Mouse (Mus musculus) forebrain, embryonic 11.5 days (tissue): ENCODE results near the gene Ccdc85c. TPM values are rescaled to one million over a fixed set of nuclear protein-coding genes. Genes with fewer than 3 reads are reported as not detected.

Experiments used
- ATAC-seq: fragments of 200-750 bp; cut with Nextera tagmentation; replicated peaks from 2 replicates; pipeline ENCODE4 v1.8.0; 2017; ENCODE audit warnings: moderate TSS enrichment; ENCODE audit not compliant: low FRiP score
- DNase-seq: peaks from one replicate; pipeline ENCODE4 v3.0.0-alpha.2; 2017; ENCODE audit warnings: low spot score
- H3K27ac ChIP-seq: fragments of 300-500 bp; sonication (generic); 2 replicates; pipeline ENCODE4 v1.5.1; 2014; ENCODE audit warnings: low read depth, low read length
- H3K27me3 ChIP-seq: fragments of 300-500 bp; sonication (generic); 2 replicates; pipeline ENCODE4 v1.6.1; 2014; ENCODE audit warnings: mild to moderate bottlenecking, low read length, mixed read lengths; ENCODE audit not compliant: control insufficient read depth, insufficient read depth
- H3K36me3 ChIP-seq: fragments of 300-500 bp; sonication (generic); 2 replicates; pipeline ENCODE4 v1.6.1; 2014; ENCODE audit warnings: mild to moderate bottlenecking, low read length, moderate library complexity, mixed read lengths; ENCODE audit not compliant: control insufficient read depth, insufficient read depth
- H3K4me1 ChIP-seq: fragments of 300-500 bp; sonication (generic); replicated peaks from 2 replicates; pipeline ENCODE4 v1.6.1; 2014; ENCODE audit warnings: low read length, mixed read lengths; ENCODE audit not compliant: control insufficient read depth, insufficient read depth
- H3K4me2 ChIP-seq: fragments of 300-500 bp; sonication (generic); 2 replicates; pipeline ENCODE4 v1.6.1; 2014; ENCODE audit warnings: low read depth, mild to moderate bottlenecking, low read length, moderate library complexity, mixed read lengths; ENCODE audit not compliant: severe bottlenecking
- H3K4me3 ChIP-seq: fragments of 300-500 bp; sonication (generic); 2 replicates; pipeline ENCODE4 v1.5.1; 2014; ENCODE audit warnings: low read depth, low read length
- H3K9ac ChIP-seq: fragments of 300-500 bp; sonication (generic); 2 replicates; pipeline ENCODE4 v1.6.1; 2014; ENCODE audit warnings: low read length
- H3K9me3 ChIP-seq: fragments of 300-500 bp; sonication (generic); 2 replicates; pipeline ENCODE4 v1.6.1; 2016; ENCODE audit warnings: low read length, mixed read lengths; ENCODE audit not compliant: control insufficient read depth
- WGBS: fragments of 180-500 bp; shearing (Covaris S2); extraction: QIAGEN DNeasy Blood & Tissue Kit; methylation state at CpG from one replicate; pipeline ENCODE4 v1.1.7; 2014; 5-methylcytosine and 5-hydroxymethylcytosine counted together
- polyA plus RNA-seq: library from polyadenylated mRNA; unstranded; fragments of >200 nt; fragmentation: Nextera tagmentation; extraction: Ambion mirVana; gene quantifications from 2 replicates; pipeline ENCODE4 v1.2.1, GENCODE M21; 2014

The Ccdc85c gene
- polyA plus RNA-seq, 1 experiment from 2014 or later = 18.8 TPM

GRCm38 (mm10) chr12:108253042-108253441, 22.2 kb downstream of the Ccdc85c start:
- no peaks in the 10 kb centered on the region for H3K36me3 ChIP-seq
- WGBS = 78% methylated on average over 12 of the region's 12 CpGs
- H3K9ac ChIP-seq = no peak overlapping the region
- no peak for DNase-seq
- no peaks in the 10 kb centered on the region for H3K27me3 ChIP-seq
- no peak overlapping the region for H3K4me2 ChIP-seq
- ATAC-seq = no peak
- H3K27ac ChIP-seq = no peak overlapping the region
- H3K4me1 ChIP-seq = peaks cover 16% of the 10 kb centered on the region
- no peak overlapping the region for H3K4me3 ChIP-seq
- no peaks in the 10 kb centered on the region for H3K9me3 ChIP-seq

GRCm38 (mm10) chr12:108251825-108252542, 23.2 kb downstream of the Ccdc85c start:
- Histone ChIP-seq H3K4me3 (no peak overlapping the region), H3K36me3 (no peaks in the 10 kb centered on the region), H3K27me3 (no peaks in the 10 kb centered on the region), H3K27ac (no peak overlapping the region), H3K9me3 (no peaks in the 10 kb centered on the region), H3K4me1 (peaks cover 14% of the 10 kb centered on the region), H3K4me2 (no peak overlapping the region), H3K9ac (no peak overlapping the region)
- DNase-seq (no peak), ATAC-seq (no peak)
- 84% methylated on average over 15 of the region's 15 CpGs for WGBS

- ATAC-seq (no peak), DNase-seq (no peak)
- peaks cover 11% of the 10 kb centered on the region for H3K4me1 ChIP-seq
- no peak overlapping the region for H3K27ac ChIP-seq
- 90% methylated on average over 31 of the region's 31 CpGs for WGBS
- no peak overlapping the region for H3K4me2 ChIP-seq
- H3K4me3 ChIP-seq = no peak overlapping the region
- no peak overlapping the region for H3K9ac ChIP-seq
- H3K9me3 ChIP-seq = no peaks in the 10 kb centered on the region
- H3K36me3 ChIP-seq = no peaks in the 10 kb centered on the region
- H3K27me3 ChIP-seq = no peaks in the 10 kb centered on the region
Measured at GRCm38 (mm10) chr12:108251034-108251792, 24.0 kb downstream of the Ccdc85c start.

- H3K4me2 ChIP-seq = no peak overlapping the region
- no peak overlapping the region for H3K4me3 ChIP-seq
- DNase-seq (no peak), ATAC-seq (no peak)
- H3K4me1 ChIP-seq = peaks cover 16% of the 10 kb centered on the region
- no peaks in the 10 kb centered on the region for H3K27me3 ChIP-seq
- no peaks in the 10 kb centered on the region for H3K9me3 ChIP-seq
- H3K27ac ChIP-seq = no peak overlapping the region
- no peak overlapping the region for H3K9ac ChIP-seq
- no peaks in the 10 kb centered on the region for H3K36me3 ChIP-seq
- 82% methylated on average over 10 of the region's 10 CpGs for WGBS
Measured at GRCm38 (mm10) chr12:108249522-108249921, 25.7 kb downstream of the Ccdc85c start.

GRCm38 (mm10) chr12:108249019-108249418, 26.2 kb downstream of the Ccdc85c start:
- WGBS = 98% methylated on average over 8 of the region's 8 CpGs

GRCm38 (mm10) chr12:108246759-108247500, 28.3 kb downstream of the Ccdc85c start:
- no peak overlapping the region for H3K27ac ChIP-seq
- ATAC-seq (no peak), DNase-seq (no peak)
- H3K4me3 ChIP-seq = no peak overlapping the region
- no peaks in the 10 kb centered on the region for H3K27me3 ChIP-seq
- no peaks in the 10 kb centered on the region for H3K36me3 ChIP-seq
- H3K4me2 ChIP-seq = no peak overlapping the region
- no peak overlapping the region for H3K9ac ChIP-seq
- 84% methylated on average over 10 of the region's 10 CpGs for WGBS
- peaks cover 34% of the 10 kb centered on the region for H3K4me1 ChIP-seq
- no peaks in the 10 kb centered on the region for H3K9me3 ChIP-seq

More at GRCm38 (mm10) chr12:108249019-108249418, 26.2 kb downstream of the Ccdc85c start:
- Histone ChIP-seq H3K4me3 (no peak overlapping the region), H3K9me3 (no peaks in the 10 kb centered on the region), H3K36me3 (no peaks in the 10 kb centered on the region), H3K4me2 (no peak overlapping the region), H3K27ac (no peak overlapping the region), H3K4me1 (peaks cover 19% of the 10 kb centered on the region), H3K9ac (no peak overlapping the region), H3K27me3 (no peaks in the 10 kb centered on the region)
- DNase-seq (no peak), ATAC-seq (no peak)

- DNase-seq = no peak
- Histone ChIP-seq H3K4me3 (no peak overlapping the region), H3K27ac (no peak overlapping the region), H3K4me2 (no peak overlapping the region), H3K27me3 (no peaks in the 10 kb centered on the region), H3K9ac (0 out of 2 replicates have a peak overlapping the region, but pooled peaks have one; percentile 6), H3K36me3 (no peaks in the 10 kb centered on the region), H3K9me3 (no peaks in the 10 kb centered on the region), H3K4me1 (peaks cover 48% of the 10 kb centered on the region)
- 51% methylated on average over 9 of the region's 9 CpGs for WGBS
- no peak for ATAC-seq
Measured at GRCm38 (mm10) chr12:108245579-108245978, 29.6 kb downstream of the Ccdc85c start.

- peak overlapping the region; percentile 65 for H3K27ac ChIP-seq
- ATAC-seq (no peak), DNase-seq (no peak)
- H3K9me3 ChIP-seq = no peaks in the 10 kb centered on the region
- H3K27me3 ChIP-seq = no peaks in the 10 kb centered on the region
- peaks cover 55% of the 10 kb centered on the region for H3K4me1 ChIP-seq
- H3K4me2 ChIP-seq = no peak overlapping the region
- 8% methylated on average over 8 of the region's 8 CpGs for WGBS
- 0 out of 2 replicates have a peak overlapping the region, but pooled peaks have one; percentile 6 for H3K9ac ChIP-seq
- H3K36me3 ChIP-seq = no peaks in the 10 kb centered on the region
- H3K4me3 ChIP-seq = no peak overlapping the region
Measured at GRCm38 (mm10) chr12:108244778-108245177, 30.4 kb downstream of the Ccdc85c start.
